Mouse (Mus musculus) bone marrow macrophage, adult 2 months (primary cell): Measurements from ENCODE around the gene Tarbp2.

Experiments used
- CTCF ChIP-seq: IDR thresholded peaks from 2 replicates; pipeline ENCODE4 v1.5.1; 2012; ENCODE audit warnings: low read depth, mild to moderate bottlenecking, low read length, moderate library complexity
- POLR2A ChIP-seq: IDR thresholded peaks from 2 replicates; pipeline ENCODE4 v1.6.1; 2012; ENCODE audit warnings: mild to moderate bottlenecking, low read depth, low read length, borderline replicate concordance

DNA sequence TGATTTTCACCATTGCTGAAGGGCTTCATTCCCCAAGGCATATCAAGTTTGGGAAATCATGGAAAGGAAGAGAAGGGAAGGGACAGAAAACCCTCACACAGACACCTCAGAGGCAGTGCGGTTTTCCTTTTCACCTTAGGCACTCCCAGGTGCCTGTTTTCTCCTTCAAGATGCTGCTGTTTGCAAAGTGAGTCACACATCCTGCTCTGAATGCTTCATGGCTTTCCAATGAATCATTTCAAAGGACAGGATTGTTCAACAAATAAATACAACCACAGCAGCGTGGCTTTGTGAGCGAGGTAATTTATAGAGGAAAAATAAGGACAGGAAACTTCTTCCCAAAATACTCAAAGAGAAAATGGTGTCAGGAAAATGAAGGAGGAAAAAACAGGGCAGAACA is 54.1 kb downstream of the Tarbp2 start:
- TF ChIP-seq CTCF (no peak), POLR2A (no peak)
